8 mouse cellular contexts compared by ENCODE assay signal in the genomic region with DNA sequence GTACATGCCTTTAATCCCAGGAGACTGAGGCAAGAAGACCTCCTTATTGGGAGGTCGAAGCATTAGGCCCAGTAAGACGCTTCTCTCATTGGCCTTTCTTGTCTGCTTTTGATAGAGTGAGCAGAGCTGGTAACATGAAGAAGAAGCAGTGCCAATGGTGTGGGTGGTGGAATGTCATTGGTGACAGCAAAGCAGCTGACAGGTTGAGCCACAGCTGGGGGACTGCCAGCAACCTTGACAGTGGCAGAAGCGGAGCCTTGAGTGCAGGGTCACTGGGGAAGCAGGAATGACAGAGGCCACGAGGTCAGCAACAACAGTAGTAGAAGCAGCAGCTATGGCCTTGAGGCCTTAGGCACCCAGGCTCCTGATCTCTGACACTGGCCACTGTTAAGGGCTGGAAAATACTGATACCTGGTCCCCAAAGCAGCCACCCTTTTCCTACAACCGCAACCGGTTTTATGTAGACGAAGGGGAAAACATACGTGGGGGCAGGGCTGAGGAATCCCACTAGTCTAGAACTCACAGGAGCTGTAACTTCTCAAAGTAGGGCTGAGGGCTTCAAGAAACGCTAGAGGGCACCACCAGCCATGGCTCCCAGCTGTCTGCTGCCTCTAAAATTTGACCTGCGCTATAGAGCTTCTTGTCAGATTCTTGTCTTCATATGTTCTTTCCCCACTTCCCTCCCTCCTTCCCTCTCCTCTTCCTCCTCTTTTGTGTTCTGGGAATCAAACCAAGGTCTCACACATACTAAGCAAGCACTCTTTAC. TPM values are rescaled to one million over a fixed set of nuclear protein-coding genes. Genes with fewer than 3 reads are reported as not detected.
DNase-seq lines count a peak whose midpoint lies in the region; ATAC-seq and TF ChIP-seq lines count a peak whose summit lies in the region.
"Had no signal": no experiment of that assay in that cellular context is flagged by ENCODE, and none has a peak within 500 bp of the region (broad histone marks: within the 10 kb centered on the region; RNA-seq: fewer than 3 reads in every experiment).

No protein-coding gene starts in this region.

- H3K27me3 ChIP-seq in midbrain, postnatal 0 days (ENCODE audit: insufficient read depth, low read length): peaks cover under 1% of the 10 kb centered on the region; the same call in 1 of the 2 replicates
- H3K27me3 ChIP-seq in midbrain, embryonic 13.5 days: peaks cover 8% of the 10 kb centered on the region
- 0 out of 2 replicates have a peak, but pooled peaks cover under 1% of the 10 kb centered on the region for H3K27me3 ChIP-seq in heart, embryonic 16.5 days (ENCODE audit: control insufficient read depth, insufficient read depth, low read length)
- H3K27me3 ChIP-seq in liver, embryonic 16.5 days (ENCODE audit: control insufficient read depth, insufficient read depth, low read depth, low read length): no peaks in the 10 kb centered on the region; the same call in 1 of the 2 replicates

- H3K9me3 ChIP-seq in midbrain, postnatal 0 days (ENCODE audit: low read length): no peaks in the 10 kb centered on the region
- H3K9me3 ChIP-seq in midbrain, embryonic 13.5 days: no peaks in the 10 kb centered on the region
- H3K9me3 ChIP-seq in heart, embryonic 16.5 days (replicated peaks; ENCODE audit: control insufficient read depth, low read length): no peaks in the 10 kb centered on the region
- no peaks in the 10 kb centered on the region for H3K9me3 ChIP-seq in liver, embryonic 16.5 days (replicated peaks; ENCODE audit: control insufficient read depth, low read length)

- H3K27ac ChIP-seq in midbrain, postnatal 0 days (ENCODE audit: low read depth, low read length): no peak overlapping the region
- no peak overlapping the region for H3K27ac ChIP-seq in midbrain, embryonic 13.5 days
- H3K27ac ChIP-seq in heart, embryonic 16.5 days (ENCODE audit: low read length): no peak overlapping the region; the same call in 1 of the 2 replicates
- H3K27ac ChIP-seq in liver, embryonic 16.5 days (ENCODE audit: low read length): peak overlapping the region; percentile 34; the same call in 1 of the 2 replicates

- no peaks in the 10 kb centered on the region for H3K36me3 ChIP-seq in midbrain, postnatal 0 days (ENCODE audit: insufficient read depth, low read length)
- H3K36me3 ChIP-seq in midbrain, embryonic 13.5 days: no peaks in the 10 kb centered on the region
- no peaks in the 10 kb centered on the region for H3K36me3 ChIP-seq in heart, embryonic 16.5 days (ENCODE audit: control insufficient read depth, insufficient read depth)
- no peaks in the 10 kb centered on the region for H3K36me3 ChIP-seq in liver, embryonic 16.5 days (ENCODE audit: control insufficient read depth, insufficient read depth)

- 39% methylated on average over 10 of the region's 10 CpGs for WGBS in midbrain, postnatal 0 days
- whole genome bisulfite sequencing in midbrain, embryonic 13.5 days: 43% methylated on average over 10 of the region's 10 CpGs
- WGBS in heart, embryonic 16.5 days: 26% methylated on average over 10 of the region's 10 CpGs
- 18% methylated on average over 10 of the region's 10 CpGs for WGBS in liver, embryonic 16.5 days (ENCODE audit: insufficient replicate concordance)

- no peak overlapping the region for H3K4me2 ChIP-seq in midbrain, postnatal 0 days (ENCODE audit: low read depth, low read length, poor library complexity, severe bottlenecking)
- H3K4me2 ChIP-seq in midbrain, embryonic 13.5 days (replicated peaks): no peak overlapping the region
- no peak overlapping the region for H3K4me2 ChIP-seq in heart, embryonic 16.5 days (ENCODE audit: low read depth, low read length)
- no peak overlapping the region for H3K4me2 ChIP-seq in liver, embryonic 16.5 days (ENCODE audit: low read depth, low read length)

- H3K9ac ChIP-seq in midbrain, postnatal 0 days (replicated peaks; ENCODE audit: low read length, poor library complexity, severe bottlenecking): no peak overlapping the region
- no peak overlapping the region for H3K9ac ChIP-seq in midbrain, embryonic 13.5 days (replicated peaks)
- no peak overlapping the region for H3K9ac ChIP-seq in heart, embryonic 16.5 days (ENCODE audit: low read length)
- H3K9ac ChIP-seq in liver, embryonic 16.5 days (ENCODE audit: low read depth, low read length): no peak overlapping the region

- ATAC-seq in midbrain, postnatal 0 days (ENCODE audit: low FRiP score): no peak
- no peak for ATAC-seq in midbrain, embryonic 13.5 days
- ATAC-seq in heart, embryonic 16.5 days (replicated peaks; ENCODE audit: extremely low read depth, insufficient read depth, low FRiP score): peak; percentile 43; the same call in 1 of the 2 replicates
- 0 out of 2 replicates have a peak, but pooled peaks have one; percentile 35 for ATAC-seq in liver, embryonic 16.5 days (ENCODE audit: low read depth)

- peak; percentile 21 for DNase-seq in midbrain, postnatal 0 days (ENCODE audit: low spot score)
- DNase-seq in T-cell, adult 2 months (ENCODE audit: low spot score): peak; percentile 30
- DNase-seq in cerebellum, adult 9-10 months: peak; percentile 33
- peak; percentile 61 to 73 for DNase-seq in spleen, postnatal 4 days (ENCODE audit: low spot score in 2 of 2)

- H3K4me1 ChIP-seq in midbrain, postnatal 0 days (ENCODE audit: insufficient read depth, low read length): no peaks in the 10 kb centered on the region
- no peaks in the 10 kb centered on the region for H3K4me1 ChIP-seq in midbrain, embryonic 13.5 days (replicated peaks)
- peaks cover 12% of the 10 kb centered on the region for H3K4me1 ChIP-seq in heart, embryonic 16.5 days (ENCODE audit: control insufficient read depth, insufficient read depth, low read length)
- H3K4me1 ChIP-seq in liver, embryonic 16.5 days (ENCODE audit: control insufficient read depth, low read depth, low read length): peaks cover 32% of the 10 kb centered on the region

- TF ChIP-seq CTCF in midbrain, postnatal 0 days (IDR thresholded peaks at IDR 0.05): peak; percentile 56

- H3K4me3 ChIP-seq in midbrain, postnatal 0 days (ENCODE audit: low read depth, low read length): no peak overlapping the region
- no peak overlapping the region for H3K4me3 ChIP-seq in midbrain, embryonic 13.5 days (replicated peaks)
- H3K4me3 ChIP-seq in heart, embryonic 16.5 days (ENCODE audit: low read length): no peak overlapping the region
- H3K4me3 ChIP-seq in liver, embryonic 16.5 days (ENCODE audit: low read depth, low read length): no peak overlapping the region

RNA-seq across cellular contexts. Expression of a gene that starts 20.9 kb away (rescaled TPM):
- total RNA-seq in midbrain, postnatal 0 days (2014; rRNA removed): not detected in 2 replicates
- polyA plus RNA-seq in midbrain, postnatal 0 days (2015; fragmentation: Nextera tagmentation; extraction: Ambion mirVana): 0.10 and 0.14 TPM in 2 replicates
- polyA plus RNA-seq in midbrain, embryonic 13.5 days (2015; fragmentation: Nextera tagmentation; extraction: Ambion mirVana): 0.16 TPM in 1 of 2 replicates, not detected in the other
- polyA plus RNA-seq in heart, embryonic 16.5 days (2015; fragmentation: Nextera tagmentation; extraction: Ambion mirVana): 6.8 and 8.5 TPM in 2 replicates
- 0.15 TPM in 1 of 2 replicates, not detected in the other for polyA plus RNA-seq in liver, embryonic 16.5 days (2015; fragmentation: Nextera tagmentation; extraction: Ambion mirVana)
- total RNA-seq: layer of hippocampus, adult 18-20 months had no signal

RNA-seq across cellular contexts. Expression of a gene that starts 32.3 kb away (rescaled TPM):
- 1.6 and 1.7 TPM in 2 replicates for total RNA-seq in midbrain, postnatal 0 days (2014; rRNA removed)
- polyA plus RNA-seq in midbrain, postnatal 0 days (2015; fragmentation: Nextera tagmentation; extraction: Ambion mirVana): 1.1 and 1.2 TPM in 2 replicates
- polyA plus RNA-seq in midbrain, embryonic 13.5 days (2015; fragmentation: Nextera tagmentation; extraction: Ambion mirVana): 0.11 and 0.32 TPM in 2 replicates
- 356 and 369 TPM in 2 replicates for polyA plus RNA-seq in heart, embryonic 16.5 days (2015; fragmentation: Nextera tagmentation; extraction: Ambion mirVana)
- 2.0 and 6.0 TPM in 2 replicates for polyA plus RNA-seq in liver, embryonic 16.5 days (2015; fragmentation: Nextera tagmentation; extraction: Ambion mirVana)

RNA-seq across cellular contexts. Expression of a gene that starts 52.9 kb away (rescaled TPM):
- 14.8 and 23.7 TPM in 2 replicates for total RNA-seq in midbrain, postnatal 0 days (2014; rRNA removed)
- polyA plus RNA-seq in midbrain, postnatal 0 days (2015; fragmentation: Nextera tagmentation; extraction: Ambion mirVana): 8.8 and 9.9 TPM in 2 replicates
- polyA plus RNA-seq in midbrain, embryonic 13.5 days (2015; fragmentation: Nextera tagmentation; extraction: Ambion mirVana): 20.8 and 22.5 TPM in 2 replicates
- 13.6 and 15.3 TPM in 2 replicates for polyA plus RNA-seq in heart, embryonic 16.5 days (2015; fragmentation: Nextera tagmentation; extraction: Ambion mirVana)
- polyA plus RNA-seq in liver, embryonic 16.5 days (2015; fragmentation: Nextera tagmentation; extraction: Ambion mirVana): 18.0 and 20.1 TPM in 2 replicates

Comparison
In these comparisons a context has a peak if more than half of its experiments do, and no peak if none do; other contexts are left out.
1. ATAC-seq: peak in heart, embryonic 16.5 days (single experiment) and liver, embryonic 16.5 days (single experiment); none in midbrain, postnatal 0 days (single experiment) and midbrain, embryonic 13.5 days (single experiment).
2. RNA of a gene that starts 32.3 kb away (polyA plus RNA-seq): 356 to 369 TPM in heart, embryonic 16.5 days; 2.0 to 6.0 TPM in liver, embryonic 16.5 days, 1.1 to 1.2 TPM in midbrain, postnatal 0 days and 0.11 to 0.32 TPM in midbrain, embryonic 13.5 days; every median in the first group is over 10 times any median in the second.
3. Peak in every context shown above with its lines, with median percentiles within 50 percentile points of each other: DNase-seq.